Mouse (Mus musculus): ENCODE results near the gene Defa32. TPM values are rescaled to one million over a fixed set of nuclear protein-coding genes. Genes with fewer than 3 reads are reported as not detected.

Gene Defa32
- polyA plus RNA-seq (2014; fragmentation: Illumina TruSeq; extraction: RNeasy Lipid Tissue Mini Kit (QIAGEN cat#74804); ENCODE audit: low read depth, low replicate concordance), result not detected

DNA sequence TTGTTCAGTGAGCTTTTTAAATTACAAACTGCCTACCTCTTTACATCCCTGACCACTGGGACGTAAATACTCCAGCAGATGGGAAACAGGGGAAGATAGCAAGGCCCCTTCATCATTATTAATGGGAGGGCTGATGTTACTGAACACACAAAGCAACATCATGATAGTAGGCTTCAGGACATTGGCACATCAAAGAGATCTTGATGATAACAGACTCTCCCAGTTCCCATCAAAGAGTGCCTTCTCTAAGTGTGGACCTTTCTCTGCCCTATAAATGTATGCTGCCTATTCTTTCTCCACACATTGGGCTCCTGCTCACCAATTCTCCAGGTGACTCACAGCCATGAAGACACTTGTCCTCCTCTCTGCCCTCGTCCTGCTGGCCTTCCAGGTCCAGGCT, at the start of gene Defa32:
Gene Defa32, plus strand, starts transcription at position 301 of the 400 bp plus-strand sequence.

DNA sequence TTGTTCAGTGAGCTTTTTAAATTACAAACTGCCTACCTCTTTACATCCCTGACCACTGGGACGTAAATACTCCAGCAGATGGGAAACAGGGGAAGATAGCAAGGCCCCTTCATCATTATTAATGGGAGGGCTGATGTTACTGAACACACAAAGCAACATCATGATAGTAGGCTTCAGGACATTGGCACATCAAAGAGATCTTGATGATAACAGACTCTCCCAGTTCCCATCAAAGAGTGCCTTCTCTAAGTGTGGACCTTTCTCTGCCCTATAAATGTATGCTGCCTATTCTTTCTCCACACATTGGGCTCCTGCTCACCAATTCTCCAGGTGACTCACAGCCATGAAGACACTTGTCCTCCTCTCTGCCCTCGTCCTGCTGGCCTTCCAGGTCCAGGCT, 19.9 kb upstream of the Defa32 start, which contains the start of gene Defa20:
Gene Defa20, plus strand, starts transcription at position 301 of the 400 bp plus-strand sequence.

DNA sequence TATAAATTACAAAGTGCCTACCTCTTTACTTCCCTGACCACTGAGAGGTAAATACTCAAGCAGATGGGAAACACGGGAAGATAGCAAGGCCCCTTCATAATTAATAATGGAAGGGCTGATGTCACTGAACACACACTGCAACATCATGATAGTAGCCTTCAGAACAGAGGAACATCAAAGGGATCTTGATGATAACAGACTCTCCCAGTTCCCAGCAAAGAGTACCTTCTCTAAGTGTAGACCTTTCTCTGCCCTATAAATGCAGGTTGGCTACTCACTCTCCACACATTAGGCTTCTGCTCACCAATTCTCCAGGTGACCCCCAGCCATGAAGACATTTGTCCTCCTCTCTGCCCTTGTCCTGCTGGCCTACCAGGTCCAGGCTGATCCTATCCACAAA, 36.3 kb downstream of the Defa32 start, which contains the start of gene Defa37:
Gene Defa37, plus strand, starts transcription at position 301 of the 400 bp plus-strand sequence.

Other genes starting within 250 kb of the Defa32 start
- gene Defa27, start 213.5 kb upstream of the Defa32 start, polyA plus RNA-seq (2014; fragmentation: Illumina TruSeq; extraction: RNeasy Lipid Tissue Mini Kit (QIAGEN cat#74804); ENCODE audit: low read depth, low replicate concordance), result not detected
- not detected for gene Defa29, start 202.0 kb upstream of the Defa32 start, polyA plus RNA-seq (2014; fragmentation: Illumina TruSeq; extraction: RNeasy Lipid Tissue Mini Kit (QIAGEN cat#74804); ENCODE audit: low read depth, low replicate concordance)
- not detected for gene Defa2, start 150.5 kb upstream of the Defa32 start, polyA plus RNA-seq (2014; fragmentation: Illumina TruSeq; extraction: RNeasy Lipid Tissue Mini Kit (QIAGEN cat#74804); ENCODE audit: low read depth, low replicate concordance)
- not detected for gene Defa33, start 137.2 kb upstream of the Defa32 start, polyA plus RNA-seq (2014; fragmentation: Illumina TruSeq; extraction: RNeasy Lipid Tissue Mini Kit (QIAGEN cat#74804); ENCODE audit: low read depth, low replicate concordance)
- not detected for gene Defa36, start 101.6 kb upstream of the Defa32 start, polyA plus RNA-seq (2014; fragmentation: Illumina TruSeq; extraction: RNeasy Lipid Tissue Mini Kit (QIAGEN cat#74804); ENCODE audit: low read depth, low replicate concordance)
- not detected for gene Gm7849, start 72.5 kb upstream of the Defa32 start, polyA plus RNA-seq (2014; fragmentation: Illumina TruSeq; extraction: RNeasy Lipid Tissue Mini Kit (QIAGEN cat#74804); ENCODE audit: low read depth, low replicate concordance)
- gene Defa20, start 19.8 kb upstream of the Defa32 start, polyA plus RNA-seq (2014; fragmentation: Illumina TruSeq; extraction: RNeasy Lipid Tissue Mini Kit (QIAGEN cat#74804); ENCODE audit: low read depth, low replicate concordance), result not detected
- not detected for gene Defa37, start 36.4 kb downstream of the Defa32 start, polyA plus RNA-seq (2014; fragmentation: Illumina TruSeq; extraction: RNeasy Lipid Tissue Mini Kit (QIAGEN cat#74804); ENCODE audit: low read depth, low replicate concordance)
- gene Defa28, start 54.0 kb downstream of the Defa32 start, polyA plus RNA-seq (2014; fragmentation: Illumina TruSeq; extraction: RNeasy Lipid Tissue Mini Kit (QIAGEN cat#74804); ENCODE audit: low read depth, low replicate concordance), result not detected
- not detected for gene Gm7861, start 65.5 kb downstream of the Defa32 start, polyA plus RNA-seq (2014; fragmentation: Illumina TruSeq; extraction: RNeasy Lipid Tissue Mini Kit (QIAGEN cat#74804); ENCODE audit: low read depth, low replicate concordance)
- gene Defa26, start 89.2 kb downstream of the Defa32 start, polyA plus RNA-seq (2014; fragmentation: Illumina TruSeq; extraction: RNeasy Lipid Tissue Mini Kit (QIAGEN cat#74804); ENCODE audit: low read depth, low replicate concordance), result not detected
- gene Defa17, start 126.7 kb downstream of the Defa32 start, polyA plus RNA-seq (2014; fragmentation: Illumina TruSeq; extraction: RNeasy Lipid Tissue Mini Kit (QIAGEN cat#74804); ENCODE audit: low read depth, low replicate concordance), result 0.85 TPM
- not detected for gene Defa34, start 136.8 kb downstream of the Defa32 start, polyA plus RNA-seq (2014; fragmentation: Illumina TruSeq; extraction: RNeasy Lipid Tissue Mini Kit (QIAGEN cat#74804); ENCODE audit: low read depth, low replicate concordance)
- gene AY761184, start 174.6 kb downstream of the Defa32 start, polyA plus RNA-seq (2014; fragmentation: Illumina TruSeq; extraction: RNeasy Lipid Tissue Mini Kit (QIAGEN cat#74804); ENCODE audit: low read depth, low replicate concordance), result not detected
- not detected for gene Defa24, start 205.5 kb downstream of the Defa32 start, polyA plus RNA-seq (2014; fragmentation: Illumina TruSeq; extraction: RNeasy Lipid Tissue Mini Kit (QIAGEN cat#74804); ENCODE audit: low read depth, low replicate concordance)

Data from testis, adult 10 weeks (tissue).